Mouse (Mus musculus): Measurements from ENCODE around the gene Abhd16b. TPM values are rescaled to one million over a fixed set of nuclear protein-coding genes. Genes with fewer than 3 reads are reported as not detected.

Abhd16b gene
- 0.25 TPM in 1 of 2 replicates, not detected in the other for polyA plus RNA-seq (2016; fragmentation: Nextera tagmentation; extraction: Ambion mirVana)

GRCm38 (mm10) chr2:181493156-181493927, at the start of gene Abhd16b:
TSS of gene Abhd16b (plus strand) at chr2:181493206.
- H3K36me3 ChIP-seq (replicated peaks): no peaks in the 10 kb centered on the region
- no peak within 1 kb of the TSS for H3K27ac ChIP-seq
- no peaks in the 10 kb centered on the region for H3K27me3 ChIP-seq (ENCODE audit: poor library complexity, severe bottlenecking)
- H3K9me3 ChIP-seq: no peaks in the 10 kb centered on the region
- DNase-seq (ENCODE audit: extremely low spot score, low spot score): no peak
- no peak within 1 kb of the TSS for H3K4me3 ChIP-seq
- peaks cover 21% of the 10 kb centered on the region for H3K4me1 ChIP-seq
- 86% methylated on average over 31 of the region's 31 CpGs for WGBS

- peaks cover 3% of the 10 kb centered on the region; the same call in 1 of the 2 replicates for H3K4me1 ChIP-seq
- DNase-seq (ENCODE audit: extremely low spot score, low spot score): no peak
- peaks cover 6% of the 10 kb centered on the region for H3K36me3 ChIP-seq (replicated peaks)
- no peak overlapping the region for H3K27ac ChIP-seq
- no peak overlapping the region for H3K4me3 ChIP-seq
- peaks cover 3% of the 10 kb centered on the region for H3K27me3 ChIP-seq (ENCODE audit: poor library complexity, severe bottlenecking)
- peaks cover 4% of the 10 kb centered on the region; the same call in 1 of the 2 replicates for H3K9me3 ChIP-seq
- 81% methylated on average over 4 of the region's 4 CpGs for WGBS
Measured at GRCm38 (mm10) chr2:181452181-181452580, 40.8 kb upstream of the Abhd16b start.

GRCm38 (mm10) chr2:181453274-181453673, 39.7 kb upstream of the Abhd16b start:
- Histone ChIP-seq H3K9me3 (peaks cover 4% of the 10 kb centered on the region; the same call in 1 of the 2 replicates), H3K4me1 (peaks cover 13% of the 10 kb centered on the region), H3K27me3 (ENCODE audit: poor library complexity, severe bottlenecking) (peaks cover 13% of the 10 kb centered on the region), H3K36me3 (replicated peaks) (peaks cover 6% of the 10 kb centered on the region), H3K27ac (no peak overlapping the region), H3K4me3 (no peak overlapping the region)
- DNase-seq (ENCODE audit: extremely low spot score, low spot score): no peak
- 45% methylated on average over 1 of the region's 1 CpGs for WGBS

- no peak overlapping the region for H3K4me3 ChIP-seq
- WGBS: 82% methylated on average over 2 of the region's 2 CpGs
- H3K9me3 ChIP-seq: peaks cover 4% of the 10 kb centered on the region; the same call in 1 of the 2 replicates
- H3K27me3 ChIP-seq (ENCODE audit: poor library complexity, severe bottlenecking): peaks cover 14% of the 10 kb centered on the region
- H3K36me3 ChIP-seq (replicated peaks): peaks cover 6% of the 10 kb centered on the region
- DNase-seq (ENCODE audit: extremely low spot score, low spot score): no peak
- H3K27ac ChIP-seq: no peak overlapping the region
- H3K4me1 ChIP-seq: peaks cover 33% of the 10 kb centered on the region
Measured at GRCm38 (mm10) chr2:181455899-181456298, 37.1 kb upstream of the Abhd16b start.

- H3K36me3 ChIP-seq (replicated peaks): peaks cover 6% of the 10 kb centered on the region
- peaks cover 40% of the 10 kb centered on the region for H3K4me1 ChIP-seq
- H3K4me3 ChIP-seq: peak overlapping the region; percentile 99
- no peak overlapping the region for H3K27ac ChIP-seq
- DNase-seq (ENCODE audit: extremely low spot score, low spot score): no peak
- H3K27me3 ChIP-seq (ENCODE audit: poor library complexity, severe bottlenecking): peaks cover 17% of the 10 kb centered on the region
- H3K9me3 ChIP-seq: peaks cover 4% of the 10 kb centered on the region; the same call in 1 of the 2 replicates
- 3% methylated on average over 15 of the region's 15 CpGs for WGBS
Measured at GRCm38 (mm10) chr2:181457831-181458230, 35.2 kb upstream of the Abhd16b start.

DNA sequence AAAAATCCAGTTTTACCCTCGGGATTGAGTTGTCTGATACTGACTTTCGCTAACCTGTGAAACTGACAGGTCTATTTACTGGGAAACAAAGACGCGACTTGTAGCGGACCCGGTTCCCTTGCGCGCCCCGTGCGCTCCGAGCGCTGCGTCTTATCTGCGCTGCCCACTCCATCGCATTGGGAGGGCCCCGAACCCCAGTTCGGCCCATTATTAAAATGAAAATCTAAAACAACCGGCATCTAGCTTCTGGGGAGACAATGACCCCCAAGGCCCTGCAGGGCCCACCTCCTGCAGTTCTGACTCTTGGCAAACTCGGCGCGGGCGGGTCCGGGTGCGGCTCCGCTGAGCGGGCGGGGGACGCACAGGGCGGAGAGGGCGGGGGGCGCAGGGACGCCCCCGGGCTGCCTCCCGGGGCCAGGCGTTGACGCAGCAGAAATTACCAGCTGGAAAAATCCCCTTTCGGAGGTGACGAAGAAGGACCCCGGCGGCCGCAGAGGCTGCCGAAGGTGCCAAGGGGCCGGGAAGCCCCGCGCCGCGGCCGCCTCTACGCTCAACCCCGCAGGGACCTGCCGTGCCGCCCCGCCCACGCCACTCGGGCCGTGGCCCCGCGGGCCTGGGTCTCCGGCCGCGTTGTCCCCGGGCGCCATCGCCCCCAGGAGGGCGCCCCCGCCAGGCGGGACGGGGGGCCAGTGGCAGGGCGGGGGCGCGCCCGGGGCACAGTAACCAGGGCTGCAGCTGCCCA, 34.4 kb upstream of the Abhd16b start:
- under 1% methylated on average over 69 of the region's 72 CpGs for WGBS
- Histone ChIP-seq H3K4me1 (peaks cover 47% of the 10 kb centered on the region), H3K36me3 (replicated peaks) (peaks cover 1% of the 10 kb centered on the region; the same call in 1 of the 2 replicates), H3K9me3 (no peaks in the 10 kb centered on the region), H3K4me3 (peak overlapping the region; percentile 99), H3K27me3 (ENCODE audit: poor library complexity, severe bottlenecking) (peaks cover 17% of the 10 kb centered on the region), H3K27ac (peak overlapping the region; percentile 92)
- DNase-seq (ENCODE audit: extremely low spot score, low spot score): peak; percentile 48

- peak within 1 kb of the TSS; percentile 99 for H3K4me3 ChIP-seq
- H3K9me3 ChIP-seq: no peaks in the 10 kb centered on the region
- peak within 1 kb of the TSS; percentile 92 for H3K27ac ChIP-seq
- no peaks in the 10 kb centered on the region for H3K36me3 ChIP-seq (replicated peaks)
- peak; percentile 83 for DNase-seq (ENCODE audit: extremely low spot score, low spot score)
- H3K4me1 ChIP-seq: peaks cover 47% of the 10 kb centered on the region
- 1% methylated on average over 78 of the region's 83 CpGs for WGBS
- peaks cover 17% of the 10 kb centered on the region for H3K27me3 ChIP-seq (ENCODE audit: poor library complexity, severe bottlenecking)
Measured at GRCm38 (mm10) chr2:181459153-181459672, 33.8 kb upstream of the Abhd16b start, which contains the start of gene Zbtb46. TSS of gene Zbtb46 (minus strand) at chr2:181459426.

- Histone ChIP-seq H3K36me3 (replicated peaks) (no peaks in the 10 kb centered on the region), H3K9me3 (no peaks in the 10 kb centered on the region), H3K4me3 (peak overlapping the region; percentile 99), H3K27ac (peak overlapping the region; percentile 92), H3K27me3 (ENCODE audit: poor library complexity, severe bottlenecking) (peaks cover 25% of the 10 kb centered on the region), H3K4me1 (peaks cover 47% of the 10 kb centered on the region)
- WGBS: under 1% methylated on average over 70 of the region's 71 CpGs
- DNase-seq (ENCODE audit: extremely low spot score, low spot score): peak; percentile 70
Measured at GRCm38 (mm10) chr2:181459673-181460621, 33.1 kb upstream of the Abhd16b start.

DNA sequence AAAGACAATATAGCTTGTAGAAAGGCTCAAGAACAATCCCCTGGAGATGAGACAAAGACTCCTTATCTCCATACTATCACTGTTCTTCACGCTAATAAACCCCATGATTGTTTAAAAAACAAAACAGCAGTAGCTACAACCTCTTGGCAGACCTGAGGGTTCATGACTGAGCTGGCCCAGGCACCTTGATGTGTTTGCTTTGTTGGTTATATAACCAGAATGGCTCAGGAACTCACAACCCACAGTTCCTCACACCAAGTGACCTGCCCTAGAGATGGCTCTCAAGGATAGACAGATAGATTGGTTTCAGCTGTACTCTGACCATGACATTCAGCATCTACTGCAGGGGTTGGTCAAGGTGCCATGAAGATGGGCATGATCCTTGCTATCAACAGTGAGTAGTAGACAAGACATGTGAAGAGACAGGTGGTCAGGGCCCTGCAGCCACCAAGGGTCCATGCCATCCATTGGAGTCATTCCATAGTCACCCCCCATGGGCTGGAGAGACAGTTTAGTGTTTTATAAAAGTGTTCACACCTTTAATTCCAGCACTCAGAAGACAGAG, 31.4 kb upstream of the Abhd16b start:
- Histone ChIP-seq H3K27ac (no peak overlapping the region), H3K4me3 (no peak overlapping the region), H3K9me3 (no peaks in the 10 kb centered on the region), H3K36me3 (replicated peaks) (no peaks in the 10 kb centered on the region), H3K4me1 (peaks cover 47% of the 10 kb centered on the region), H3K27me3 (ENCODE audit: poor library complexity, severe bottlenecking) (peaks cover 25% of the 10 kb centered on the region)
- 86% methylated on average over 1 of the region's 1 CpGs for WGBS
- DNase-seq (ENCODE audit: extremely low spot score, low spot score): no peak

DNA sequence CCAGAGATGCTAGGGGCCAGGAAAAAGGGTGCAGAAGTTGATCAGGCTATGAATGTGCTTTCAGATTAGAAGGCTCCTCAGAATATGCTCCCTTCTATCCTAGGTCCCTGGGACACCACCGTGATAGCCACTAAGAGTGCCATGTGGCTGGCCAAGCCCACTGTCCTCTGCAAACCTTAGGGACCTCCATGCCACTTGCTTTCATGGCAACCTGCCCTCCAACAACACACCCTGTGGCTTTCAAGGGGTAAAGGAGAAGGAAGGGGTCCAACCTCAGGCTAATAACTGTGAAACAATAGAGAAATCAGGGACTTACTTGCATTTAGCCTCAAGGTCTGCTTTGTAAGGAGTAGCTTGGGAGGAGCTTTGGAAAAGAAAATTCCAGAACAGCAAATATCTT, 30.4 kb upstream of the Abhd16b start:
- H3K4me3 ChIP-seq: no peak overlapping the region
- H3K4me1 ChIP-seq: peaks cover 41% of the 10 kb centered on the region
- H3K27ac ChIP-seq: no peak overlapping the region
- H3K27me3 ChIP-seq (ENCODE audit: poor library complexity, severe bottlenecking): peaks cover 17% of the 10 kb centered on the region
- no peak for DNase-seq (ENCODE audit: extremely low spot score, low spot score)
- no peaks in the 10 kb centered on the region for H3K9me3 ChIP-seq
- WGBS: 94% methylated on average over 1 of the region's 1 CpGs
- no peaks in the 10 kb centered on the region for H3K36me3 ChIP-seq (replicated peaks)

- peak; percentile 36 for DNase-seq (ENCODE audit: extremely low spot score, low spot score)
- Histone ChIP-seq H3K27me3 (ENCODE audit: poor library complexity, severe bottlenecking) (peaks cover 12% of the 10 kb centered on the region), H3K36me3 (replicated peaks) (no peaks in the 10 kb centered on the region), H3K4me1 (peaks cover 36% of the 10 kb centered on the region), H3K9me3 (no peaks in the 10 kb centered on the region), H3K4me3 (no peak overlapping the region), H3K27ac (no peak overlapping the region)
- 46% methylated on average over 7 of the region's 7 CpGs for WGBS
Measured at GRCm38 (mm10) chr2:181463008-181463738, 29.8 kb upstream of the Abhd16b start.

All from forebrain, embryonic 10.5 days (tissue).